Mouse (Mus musculus) kidney, adult 2 months (tissue): ENCODE data around the gene Upk3bl. TPM values are rescaled to one million over a fixed set of nuclear protein-coding genes. Genes with fewer than 3 reads are reported as not detected.
A peak's percentile ranks its signal among the peaks of the same experiment; 100 is the strongest.

Experiments used
- DNase-seq: peaks from one replicate; pipeline ENCODE4 v3.0.0; 2021
- H3K27ac ChIP-seq: fragments of 200-500 bp; 2 replicates; pipeline ENCODE4 v1.5.1; 2012; ENCODE audit warnings: low read depth, low read length, control low read depth, inconsistent platforms; ENCODE audit not compliant: insufficient read depth
- H3K27me3 ChIP-seq: fragments of 200-500 bp; replicated peaks from 2 replicates; pipeline ENCODE4 v1.6.1; 2012; ENCODE audit warnings: mild to moderate bottlenecking, moderate library complexity, low read length, inconsistent platforms; ENCODE audit not compliant: control insufficient read depth, insufficient read depth
- H3K36me3 ChIP-seq: fragments of 200-500 bp; 2 replicates; pipeline ENCODE4 v1.6.1; 2012; ENCODE audit warnings: mild to moderate bottlenecking, moderate library complexity, low read length, inconsistent platforms; ENCODE audit not compliant: control insufficient read depth, insufficient read depth
- H3K4me1 ChIP-seq: fragments of 200-500 bp; 2 replicates; pipeline ENCODE4 v1.6.1; 2011; ENCODE audit warnings: low read length; ENCODE audit not compliant: control insufficient read depth, insufficient read depth
- H3K4me3 ChIP-seq: fragments of 200-500 bp; 2 replicates; pipeline ENCODE4 v1.5.1; 2011; ENCODE audit warnings: mild to moderate bottlenecking, low read depth, low read length, control low read depth; ENCODE audit not compliant: insufficient read depth
- CTCF ChIP-seq: fragments of 200-500 bp; conservative IDR thresholded peaks from 2 replicates; pipeline ENCODE4 v1.5.1; 2011; ENCODE audit warnings: low read depth, mild to moderate bottlenecking, control low read depth, low read length, moderate library complexity, mixed read lengths; ENCODE audit not compliant: insufficient read depth, insufficient read length
- POLR2A ChIP-seq: fragments of 200-500 bp; IDR thresholded peaks from one replicate; pipeline ENCODE4 v1.6.1; 2011; ENCODE audit warnings: low read depth, low read length, control low read depth
- WGBS: fragments of 180-500 bp; shearing (Covaris S2); methylation state at CpG from one replicate; pipeline ENCODE4 v1.1.7; 2018; 5-methylcytosine and 5-hydroxymethylcytosine counted together
- polyA plus RNA-seq: library from polyadenylated mRNA; depleted of rRNA; stranded (reverse); fragments of >200 nt; gene quantifications from 2 replicates; pipeline ENCODE4 v1.2.3, GENCODE M21; 2012

Upk3bl gene
- polyA plus RNA-seq, 1 experiment = 0.52 TPM

- no peak overlapping the region for H3K27ac ChIP-seq
- H3K4me3 ChIP-seq = no peak overlapping the region
- no peaks in the 10 kb centered on the region for H3K36me3 ChIP-seq
- H3K27me3 ChIP-seq = no peaks in the 10 kb centered on the region
- 100% methylated on average over 1 of the region's 1 CpGs for WGBS
- no peak for TF ChIP-seq POLR2A
- no peak for TF ChIP-seq CTCF
- no peaks in the 10 kb centered on the region for H3K4me1 ChIP-seq
- no peak for DNase-seq
Measured at GRCm38 (mm10) chr5:136036667-136037066, 17.6 kb upstream of the Upk3bl start.

GRCm38 (mm10) chr5:136038258-136039214 is 15.8 kb upstream of the Upk3bl start, which contains the start of gene Upk3b:
TSS of gene Upk3b (plus strand) at chr5:136038496.
- WGBS = 78% methylated on average over 17 of the region's 17 CpGs
- Histone ChIP-seq H3K4me1 (no peaks in the 10 kb centered on the region), H3K4me3 (no peak within 1 kb of the TSS; the same call in 1 of the 2 replicates), H3K36me3 (no peaks in the 10 kb centered on the region), H3K27ac (no peak within 1 kb of the TSS), H3K27me3 (no peaks in the 10 kb centered on the region)
- DNase-seq = no peak
- TF ChIP-seq POLR2A = no peak

GRCm38 (mm10) chr5:136040210-136040609 is 14.1 kb upstream of the Upk3bl start:
- DNase-seq = no peak
- H3K27ac ChIP-seq = no peak overlapping the region
- no peaks in the 10 kb centered on the region for H3K4me1 ChIP-seq
- H3K27me3 ChIP-seq = no peaks in the 10 kb centered on the region
- TF ChIP-seq CTCF (no peak), POLR2A (no peak)
- no peak overlapping the region for H3K4me3 ChIP-seq
- H3K36me3 ChIP-seq = no peaks in the 10 kb centered on the region
- 50% methylated on average over 5 of the region's 5 CpGs for WGBS

- TF ChIP-seq POLR2A (no peak), CTCF (no peak)
- H3K36me3 ChIP-seq = no peaks in the 10 kb centered on the region
- H3K27ac ChIP-seq = no peak overlapping the region
- H3K27me3 ChIP-seq = no peaks in the 10 kb centered on the region
- H3K4me1 ChIP-seq = no peaks in the 10 kb centered on the region
- DNase-seq = no peak
- 45% methylated on average over 2 of the region's 2 CpGs for WGBS
- no peak overlapping the region for H3K4me3 ChIP-seq
Measured at GRCm38 (mm10) chr5:136041260-136041659, 13.0 kb upstream of the Upk3bl start.

- 97% methylated on average over 8 of the region's 8 CpGs for WGBS
- TF ChIP-seq POLR2A (no peak), CTCF (no peak)
- H3K4me3 ChIP-seq = no peak overlapping the region
- no peaks in the 10 kb centered on the region for H3K4me1 ChIP-seq
- H3K27ac ChIP-seq = no peak overlapping the region
- no peak for DNase-seq
- no peaks in the 10 kb centered on the region for H3K27me3 ChIP-seq
- H3K36me3 ChIP-seq = no peaks in the 10 kb centered on the region
Measured at GRCm38 (mm10) chr5:136041666-136042065, 12.6 kb upstream of the Upk3bl start.

- Histone ChIP-seq H3K36me3 (no peaks in the 10 kb centered on the region), H3K4me3 (no peak overlapping the region), H3K27ac (no peak overlapping the region), H3K4me1 (no peaks in the 10 kb centered on the region), H3K27me3 (no peaks in the 10 kb centered on the region)
- WGBS = 69% methylated on average over 13 of the region's 13 CpGs
- TF ChIP-seq POLR2A = no peak
- TF ChIP-seq CTCF = peak; percentile 33
- no peak for DNase-seq
Measured at GRCm38 (mm10) chr5:136044865-136045264, 9.4 kb upstream of the Upk3bl start.

GRCm38 (mm10) chr5:136045408-136045807 is 8.9 kb upstream of the Upk3bl start:
- Histone ChIP-seq H3K4me3 (no peak overlapping the region), H3K4me1 (no peaks in the 10 kb centered on the region), H3K27me3 (no peaks in the 10 kb centered on the region), H3K27ac (no peak overlapping the region), H3K36me3 (no peaks in the 10 kb centered on the region)
- 34% methylated on average over 9 of the region's 9 CpGs for whole genome bisulfite sequencing
- DNase-seq = peak; percentile 41
- TF ChIP-seq POLR2A (no peak), CTCF (peak; percentile 41; the same call in 1 of the 2 replicates)
